Mouse (Mus musculus): ENCODE data around the gene D1Ertd622e. TPM values are rescaled to one million over a fixed set of nuclear protein-coding genes. Genes with fewer than 3 reads are reported as not detected.

D1Ertd622e gene
- polyA plus RNA-seq (2015; fragmentation: Nextera tagmentation; extraction: Ambion mirVana): 6.1 and 6.4 TPM in 2 replicates

DNA sequence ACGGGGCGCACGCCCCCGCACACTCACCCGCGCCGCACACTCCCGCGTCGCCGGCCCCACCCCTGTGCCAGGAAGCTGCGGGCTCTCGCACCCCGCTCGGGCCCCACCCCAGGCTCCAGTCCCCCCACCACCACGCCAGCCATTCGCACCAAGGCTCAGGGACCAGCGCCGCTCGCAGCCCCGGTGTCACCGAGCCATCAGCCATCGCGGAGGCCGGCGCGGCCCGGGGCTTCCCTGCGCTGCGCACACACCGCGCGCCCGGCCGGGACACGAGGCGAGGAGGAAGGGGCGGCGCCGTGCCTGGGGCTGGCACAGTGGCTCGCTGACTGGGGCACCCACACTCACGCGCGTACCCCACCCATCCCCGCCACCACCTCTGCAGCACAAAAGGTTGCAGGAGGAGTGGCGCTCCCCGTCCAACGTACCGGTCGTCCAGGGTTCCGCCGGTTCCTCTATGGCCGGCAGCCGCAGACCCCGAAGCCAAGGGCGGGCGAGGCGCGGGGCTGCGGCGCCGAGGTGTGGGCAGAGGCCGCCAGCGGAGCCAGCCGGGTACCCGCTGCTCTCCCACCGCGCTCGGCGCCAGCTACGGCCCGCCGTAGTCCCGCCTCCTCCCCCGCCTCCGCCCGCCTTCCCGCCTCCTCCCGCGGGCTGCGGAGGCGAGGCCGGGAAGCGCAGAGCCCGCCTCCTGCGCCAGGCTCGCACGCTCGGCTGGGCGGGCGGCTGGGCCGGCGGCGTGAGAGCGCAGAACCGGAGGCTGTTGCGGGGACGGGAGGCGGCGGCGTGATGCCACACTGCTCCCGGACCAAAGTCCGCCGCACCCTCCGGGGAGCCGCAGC is at the start of gene D1Ertd622e:
D1Ertd622e (minus strand) TSS at position 669 of the 836 bp plus-strand sequence.

Other genes starting within 250 kb of the D1Ertd622e start
- 8.6 and 10.1 TPM in 2 replicates for gene Gin1, start 108.1 kb upstream of the D1Ertd622e start, polyA plus RNA-seq (2015; fragmentation: Nextera tagmentation; extraction: Ambion mirVana)
- 4.2 and 4.6 TPM in 2 replicates for gene Ppip5k2, start 108.3 kb upstream of the D1Ertd622e start, polyA plus RNA-seq (2015; fragmentation: Nextera tagmentation; extraction: Ambion mirVana)

All from skeletal muscle tissue, postnatal 0 days (tissue).